Mouse (Mus musculus): ENCODE data around the gene Cdk17.

DNA sequence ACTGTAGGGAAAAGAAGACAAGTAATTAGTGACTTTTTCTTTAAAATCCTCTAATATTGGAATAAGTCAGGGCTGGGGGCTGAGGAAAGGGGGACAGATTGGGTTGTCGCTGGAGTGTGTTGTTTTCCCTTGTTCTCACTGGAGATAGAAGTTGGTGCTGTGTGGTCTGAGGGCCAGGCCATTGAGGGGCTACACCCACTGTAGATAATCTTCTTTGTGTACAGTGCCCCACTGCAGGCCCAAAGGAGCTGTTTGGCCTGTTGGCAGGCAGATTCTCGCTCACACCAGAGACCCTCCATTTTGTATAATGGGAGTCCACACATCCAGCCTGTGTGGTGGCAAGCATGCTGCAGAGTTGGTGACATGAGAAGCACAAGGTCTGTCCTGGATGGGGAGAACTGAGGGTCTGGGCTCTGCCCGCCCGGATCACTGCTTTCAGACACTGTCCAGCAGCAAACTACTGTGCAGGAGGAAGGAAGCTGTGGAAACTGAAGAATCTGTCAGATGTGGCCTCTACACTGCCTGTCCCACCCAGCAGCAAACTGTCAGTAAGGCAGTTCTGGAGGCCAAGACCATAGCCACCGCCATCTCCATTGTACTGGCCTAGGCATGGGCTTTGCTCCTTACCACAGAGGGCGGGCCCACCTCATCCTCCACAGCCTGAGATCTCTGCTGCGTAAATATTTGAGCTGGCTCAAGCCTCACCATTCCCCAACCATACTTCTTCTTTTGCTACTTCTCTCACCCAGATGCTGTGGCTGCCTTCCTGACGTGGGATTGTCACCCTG, 30.0 kb downstream of the Cdk17 start:
- TF ChIP-seq POLR2A (IDR thresholded peaks at IDR 0.05; ENCODE audit: control insufficient read depth, low read depth, low read length) (no peak), CTCF (IDR thresholded peaks at IDR 0.05; ENCODE audit: control insufficient read depth, insufficient read depth, insufficient replicate concordance, low read depth, low read length) (no peak)
